Mouse (Mus musculus) liver, embryonic 14.5 days (tissue): Measurements from ENCODE around the gene Ntm. TPM values are rescaled to one million over a fixed set of nuclear protein-coding genes. Genes with fewer than 3 reads are reported as not detected.

ENCODE experiments used
- ATAC-seq: fragments of 200-750 bp; cut with Nextera tagmentation; 2 replicates; pipeline ENCODE4 v1.8.0; 2017; ENCODE audit warnings: moderate number of reproducible peaks, mild to moderate bottlenecking, moderate library complexity; ENCODE audit not compliant: insufficient read depth
- DNase-seq, 3 experiments: peaks; one replicate each; pipeline ENCODE4 v3.0.0-alpha.2; 2012 to 2013; ENCODE audit warnings: low read depth in 3 of 3, low spot score in 3 of 3
- H3K27ac ChIP-seq: fragments of 300-500 bp; sonication (generic); 2 replicates; pipeline ENCODE4 v1.5.1; 2014; ENCODE audit warnings: moderate library complexity, mild to moderate bottlenecking, control low read depth, inconsistent platforms
- H3K27me3 ChIP-seq: fragments of 300-500 bp; sonication (generic); 2 replicates; pipeline ENCODE4 v1.6.1; 2014; ENCODE audit warnings: mild to moderate bottlenecking, low read length, moderate library complexity; ENCODE audit not compliant: control insufficient read depth, insufficient read depth
- H3K36me3 ChIP-seq: fragments of 300-500 bp; sonication (generic); replicated peaks from 2 replicates; pipeline ENCODE4 v1.6.1; 2014; ENCODE audit warnings: low read depth; ENCODE audit not compliant: control insufficient read depth, insufficient read depth
- H3K4me1 ChIP-seq, 2 experiments: fragments of 200-500 bp in 1 of 2; fragments of 300-500 bp in 1 of 2; sonication (generic) in 1 of 2; replicated peaks; 2 replicates each; pipeline ENCODE4 v1.6.1; 2012 to 2014; ENCODE audit warnings: antibody characterized with exemption in 1 of 2, inconsistent platforms in 1 of 2, low read length in 1 of 2; ENCODE audit not compliant: control insufficient read depth in 2 of 2, insufficient read depth in 2 of 2
- H3K4me2 ChIP-seq: fragments of 300-500 bp; sonication (generic); 2 replicates; pipeline ENCODE4 v1.6.1; 2014; ENCODE audit warnings: low read depth, mild to moderate bottlenecking, control low read depth, moderate library complexity
- H3K4me3 ChIP-seq, 2 experiments: fragments of 200-500 bp in 1 of 2; fragments of 300-500 bp in 1 of 2; sonication (generic) in 1 of 2; 2 replicates each; pipeline ENCODE4 v1.5.1; 2012 to 2014; ENCODE audit warnings: low read depth in 2 of 2, low read length in 2 of 2, mild to moderate bottlenecking in 2 of 2, control low read depth in 1 of 2, inconsistent platforms in 1 of 2, moderate library complexity in 1 of 2; ENCODE audit not compliant: insufficient read depth in 1 of 2
- H3K9ac ChIP-seq: fragments of 300-500 bp; sonication (generic); replicated peaks from 2 replicates; pipeline ENCODE4 v1.6.1; 2014; ENCODE audit warnings: mild to moderate bottlenecking, control low read depth, moderate library complexity
- H3K9me3 ChIP-seq: fragments of 300-500 bp; sonication (generic); 2 replicates; pipeline ENCODE4 v1.6.1; 2016; ENCODE audit warnings: low read length, mixed read lengths; ENCODE audit not compliant: control insufficient read depth
- CTCF ChIP-seq: IDR thresholded peaks from 2 replicates; pipeline ENCODE4 v1.5.1; 2016; ENCODE audit warnings: antibody characterized with exemption, low read depth, control low read depth
- EP300 ChIP-seq: IDR thresholded peaks from 2 replicates; pipeline ENCODE4 v1.6.1; 2016; ENCODE audit warnings: antibody characterized with exemption, low read depth
- WGBS: fragments of 180-500 bp; shearing (Covaris S2); extraction: QIAGEN DNeasy Blood & Tissue Kit; methylation state at CpG from one replicate; pipeline ENCODE4 v1.1.7; 2014; ENCODE audit not compliant: insufficient replicate concordance; 5-methylcytosine and 5-hydroxymethylcytosine counted together
- polyA plus RNA-seq, 2 experiments: library from polyadenylated mRNA; depleted of rRNA in 1 of 2; stranded (reverse) in 1 of 2; unstranded in 1 of 2; fragments of >200 nt; fragmentation: Nextera tagmentation in 1 of 2; extraction: Ambion mirVana in 1 of 2; gene quantifications; 2 replicates each; pipeline versions ENCODE4 v1.2.1 to v1.2.3; 2012 to 2014

Ntm gene
- polyA plus RNA-seq, 2 experiments = 0.21 to 0.30 TPM

GRCm38 (mm10) chr9:29597665-29598064 is 365.3 kb downstream of the Ntm start:
- H3K9me3 ChIP-seq = no peaks in the 10 kb centered on the region
- H3K9ac ChIP-seq = no peak overlapping the region
- no peaks in the 10 kb centered on the region for H3K27me3 ChIP-seq
- H3K4me2 ChIP-seq = no peak overlapping the region
- no peak for TF ChIP-seq EP300
- TF ChIP-seq CTCF = no peak
- DNase-seq (no peak), ATAC-seq (no peak)
- H3K27ac ChIP-seq = no peak overlapping the region
- WGBS = 34% methylated on average over 4 of the region's 4 CpGs
- no peaks in the 10 kb centered on the region for H3K36me3 ChIP-seq
- no peak overlapping the region for H3K4me3 ChIP-seq
- H3K4me1 ChIP-seq = no peaks in the 10 kb centered on the region

- no peaks in the 10 kb centered on the region for H3K27me3 ChIP-seq
- no peak overlapping the region for H3K9ac ChIP-seq
- no peaks in the 10 kb centered on the region for H3K9me3 ChIP-seq
- no peak overlapping the region for H3K4me2 ChIP-seq
- H3K4me3 ChIP-seq = no peak overlapping the region
- ATAC-seq (no peak), DNase-seq (no peak)
- no peaks in the 10 kb centered on the region for H3K36me3 ChIP-seq
- no peak overlapping the region for H3K27ac ChIP-seq
- H3K4me1 ChIP-seq = no peaks in the 10 kb centered on the region
- WGBS = 62% methylated on average over 9 of the region's 9 CpGs
- no peak for TF ChIP-seq EP300
- no peak for TF ChIP-seq CTCF
Observed at GRCm38 (mm10) chr9:29595321-29595720, 367.6 kb downstream of the Ntm start.

- Histone ChIP-seq H3K4me2 (no peak overlapping the region), H3K36me3 (no peaks in the 10 kb centered on the region), H3K27me3 (no peaks in the 10 kb centered on the region), H3K27ac (no peak overlapping the region), H3K9ac (no peak overlapping the region), H3K9me3 (no peaks in the 10 kb centered on the region), H3K4me3 (no peak overlapping the region), H3K4me1 (no peaks in the 10 kb centered on the region)
- 66% methylated on average over 21 of the region's 21 CpGs for WGBS
- TF ChIP-seq CTCF = no peak
- no peak for TF ChIP-seq EP300
- ATAC-seq (no peak), DNase-seq (no peak)
Observed at GRCm38 (mm10) chr9:29594537-29595294, 368.2 kb downstream of the Ntm start.

- no peaks in the 10 kb centered on the region for H3K36me3 ChIP-seq
- H3K27me3 ChIP-seq = no peaks in the 10 kb centered on the region
- no peak overlapping the region for H3K4me2 ChIP-seq
- H3K4me1 ChIP-seq = no peaks in the 10 kb centered on the region
- H3K27ac ChIP-seq = no peak overlapping the region
- TF ChIP-seq CTCF (no peak), EP300 (no peak)
- no peak for ATAC-seq
- no peak overlapping the region for H3K9ac ChIP-seq
- no peak overlapping the region for H3K4me3 ChIP-seq
- WGBS = 62% methylated on average over 5 of the region's 5 CpGs
- H3K9me3 ChIP-seq = no peaks in the 10 kb centered on the region
- DNase-seq = no peak
Observed at GRCm38 (mm10) chr9:29587376-29587775, 375.6 kb downstream of the Ntm start.

GRCm38 (mm10) chr9:29586381-29586770 is 376.6 kb downstream of the Ntm start:
- Histone ChIP-seq H3K9me3 (no peaks in the 10 kb centered on the region), H3K4me1 (no peaks in the 10 kb centered on the region), H3K36me3 (no peaks in the 10 kb centered on the region), H3K4me2 (no peak overlapping the region), H3K27ac (no peak overlapping the region), H3K4me3 (no peak overlapping the region), H3K9ac (no peak overlapping the region), H3K27me3 (no peaks in the 10 kb centered on the region)
- 71% methylated on average over 10 of the region's 10 CpGs for WGBS
- no peak for DNase-seq
- no peak for TF ChIP-seq CTCF
- TF ChIP-seq EP300 = no peak
- no peak for ATAC-seq
